Mouse (Mus musculus) gastrocnemius, postnatal 4 days (tissue): ENCODE data around the gene Rpap3. TPM values are rescaled to one million over a fixed set of nuclear protein-coding genes. Genes with fewer than 3 reads are reported as not detected.
A peak's percentile ranks its signal among the peaks of the same experiment; 100 is the strongest.
"Not testable (repeated sequence)": the region's sequence is repeated elsewhere in the genome, so short reads cannot be mapped to it uniquely, and the experiment has no call there.

ENCODE experiments used
- DNase-seq, 2 experiments: peaks; one replicate each; pipeline ENCODE4 v3.0.0; 2021 to 2022; ENCODE audit warnings: low spot score in 2 of 2, mixed read lengths in 2 of 2
- total RNA-seq, 2 experiments: library from RNA; stranded (reverse); gene quantifications; 2 replicates each; pipeline ENCODE4 v1.2.3; 2021

The Rpap3 gene
- total RNA-seq, 2 experiments from 2014 or later, result 15.2 to 15.7 TPM

GRCm38 (mm10) chr15:97710906-97711305, 5.3 kb upstream of the Rpap3 start:
- no peak for DNase-seq

- no peak for DNase-seq
Observed at GRCm38 (mm10) chr15:97696616-97697015, 9.0 kb downstream of the Rpap3 start.

GRCm38 (mm10) chr15:97693411-97693810, 12.2 kb downstream of the Rpap3 start:
- no peak for DNase-seq

GRCm38 (mm10) chr15:97684118-97684517, 21.5 kb downstream of the Rpap3 start:
- no peak for DNase-seq

GRCm38 (mm10) chr15:97682053-97682452, 23.6 kb downstream of the Rpap3 start:
- DNase-seq, result no peak

GRCm38 (mm10) chr15:97679991-97680681, 25.5 kb downstream of the Rpap3 start:
- no peak for DNase-seq

- no peak for DNase-seq
Observed at GRCm38 (mm10) chr15:97677341-97677740, 28.3 kb downstream of the Rpap3 start.

GRCm38 (mm10) chr15:97675927-97676326, 29.7 kb downstream of the Rpap3 start:
- no peak for DNase-seq

GRCm38 (mm10) chr15:97674423-97674822, 31.2 kb downstream of the Rpap3 start:
- no peak for DNase-seq

GRCm38 (mm10) chr15:97673256-97674000, 32.2 kb downstream of the Rpap3 start:
- DNase-seq, result no peak

GRCm38 (mm10) chr15:97672211-97672765, 33.3 kb downstream of the Rpap3 start:
- DNase-seq, result no peak

- DNase-seq, result no peak
Observed at GRCm38 (mm10) chr15:97670554-97670953, 35.1 kb downstream of the Rpap3 start.

GRCm38 (mm10) chr15:97668158-97668877, 37.3 kb downstream of the Rpap3 start:
- not testable (repeated sequence) for DNase-seq

- DNase-seq, result peak in 1 of 2 experiments; percentile 50
Observed at GRCm38 (mm10) chr15:97667437-97667836, 38.2 kb downstream of the Rpap3 start.

GRCm38 (mm10) chr15:97666457-97666770, 39.2 kb downstream of the Rpap3 start:
- no peak for DNase-seq

GRCm38 (mm10) chr15:97665770-97666456, 39.7 kb downstream of the Rpap3 start:
- DNase-seq, result no peak

GRCm38 (mm10) chr15:97664981-97665668, 40.5 kb downstream of the Rpap3 start:
- no peak for DNase-seq

- DNase-seq, result peak in 1 of 2 experiments; percentile 69
Observed at GRCm38 (mm10) chr15:97663750-97664406, 41.7 kb downstream of the Rpap3 start.

GRCm38 (mm10) chr15:97658755-97659116, 46.9 kb downstream of the Rpap3 start:
- DNase-seq, result no peak
